ENCODE assay signal across 8 mouse cellular contexts in genomic region chr4:152086505-152087210, GRCm38 (mm10). TPM values are rescaled to one million over a fixed set of nuclear protein-coding genes. Genes with fewer than 3 reads are reported as not detected.
DNase-seq lines count a peak whose midpoint lies in the region; ATAC-seq and TF ChIP-seq lines count a peak whose summit lies in the region.

No protein-coding gene starts in this region.

- peak overlapping the region; percentile 75 for H3K9ac ChIP-seq in lung, embryonic 14.5 days

- DNase-seq in left cerebral cortex, adult 18-20 months (ENCODE audit: low spot score in 2 of 2), result peak; percentile 52 to 68
- DNase-seq in left cerebral cortex, postnatal 4 days, result no peak
- peak; percentile 86 for DNase-seq in heart, embryonic 10.5 days (ENCODE audit: low spot score)
- peak; percentile 64 for DNase-seq in kidney, adult 9 months
- DNase-seq in lung, embryonic 14.5 days, result peak; percentile 71
- DNase-seq in ovary, postnatal 14 days (ENCODE audit: low spot score), result peak; percentile 55
- DNase-seq in urinary bladder, adult 2 months (ENCODE audit: low spot score), result peak; percentile 67

- peak; percentile 88 for ATAC-seq in lung, embryonic 14.5 days (ENCODE audit: insufficient read depth)

- peak overlapping the region; percentile 80 for H3K4me2 ChIP-seq in lung, embryonic 14.5 days

- under 1% methylated on average over 77 of the region's 92 CpGs for WGBS in heart, embryonic 10.5 days
- whole genome bisulfite sequencing in lung, embryonic 14.5 days, result under 1% methylated on average over 59 of the region's 92 CpGs

- peaks cover 33% of the 10 kb centered on the region for H3K27me3 ChIP-seq in heart, embryonic 10.5 days (ENCODE audit: insufficient read depth, poor library complexity, severe bottlenecking)
- H3K27me3 ChIP-seq in lung, embryonic 14.5 days (ENCODE audit: insufficient read depth, low read length), result no peaks in the 10 kb centered on the region

- H3K4me1 ChIP-seq in cortical plate, adult 2 months (ENCODE audit: control insufficient read depth, insufficient read depth, low read length), result peaks cover 5% of the 10 kb centered on the region; the same call in 1 of the 2 replicates
- peaks cover 26% of the 10 kb centered on the region for H3K4me1 ChIP-seq in heart, embryonic 10.5 days
- peaks cover 12% of the 10 kb centered on the region; the same call in 1 of the 2 replicates for H3K4me1 ChIP-seq in lung, embryonic 14.5 days (ENCODE audit: insufficient read depth)

- peak overlapping the region; percentile 97 for H3K27ac ChIP-seq in cortical plate, adult 2 months (ENCODE audit: insufficient read depth, low read length)
- H3K27ac ChIP-seq in heart, embryonic 10.5 days, result peak overlapping the region; percentile 91
- peak overlapping the region; percentile 42; the same call in 1 of the 2 replicates for H3K27ac ChIP-seq in lung, embryonic 14.5 days (ENCODE audit: low read depth)

- H3K4me3 ChIP-seq in cortical plate, adult 2 months (ENCODE audit: insufficient read depth, low read length), result peak overlapping the region; percentile 94
- peak overlapping the region; percentile 91 for H3K4me3 ChIP-seq in heart, embryonic 10.5 days
- H3K4me3 ChIP-seq in lung, embryonic 14.5 days (ENCODE audit: low read depth, low read length), result peak overlapping the region; percentile 81

- intact Hi-C loops in left cerebral cortex, postnatal 4 days (cut with DNase I), result no loop called here

- TF ChIP-seq CTCF in cortical plate, adult 2 months (IDR thresholded peaks at IDR 0.05; ENCODE audit: extremely low read depth, insufficient read depth, low read length), result no peak
- TF ChIP-seq CTCF in lung, embryonic 14.5 days (IDR thresholded peaks at IDR 0.05; ENCODE audit: low read depth), result no peak

- no peaks in the 10 kb centered on the region for H3K9me3 ChIP-seq in heart, embryonic 10.5 days
- no peaks in the 10 kb centered on the region for H3K9me3 ChIP-seq in lung, embryonic 14.5 days (ENCODE audit: low read depth, low read length)

- no peak for TF ChIP-seq POLR2A in cortical plate, adult 2 months (IDR thresholded peaks at IDR 0.05; ENCODE audit: extremely low read depth, insufficient read depth, low read length)

- H3K36me3 ChIP-seq in heart, embryonic 10.5 days, result no peaks in the 10 kb centered on the region
- 0 out of 2 replicates have a peak, but pooled peaks cover 4% of the 10 kb centered on the region for H3K36me3 ChIP-seq in lung, embryonic 14.5 days (ENCODE audit: insufficient read depth)

RNA-seq across cellular contexts. Expression of gene Plekhg5, which starts 14.4 kb away (rescaled TPM):
- 10 to 100 TPM; 80.0 to 91.9 TPM for total RNA-seq in left cerebral cortex, adult 18-20 months (2021)
- total RNA-seq in left cerebral cortex, postnatal 4 days (2021), result 10 to 100 TPM; 21.2 to 25.7 TPM
- 59.9 and 72.3 TPM in 2 replicates for polyA plus RNA-seq in cortical plate, adult 2 months (2012; rRNA removed)
- 10.1 and 10.2 TPM in 2 replicates for polyA plus RNA-seq in heart, embryonic 10.5 days (2016; fragmentation: Nextera tagmentation; extraction: Ambion mirVana)
- polyA plus RNA-seq in lung, embryonic 14.5 days (2014; fragmentation: Nextera tagmentation; extraction: Ambion mirVana), result 13.5 and 18.5 TPM in 2 replicates
- 13.2 and 14.6 TPM in 2 replicates for polyA plus RNA-seq in urinary bladder, adult 2 months (2012; rRNA removed)

RNA-seq across cellular contexts. Expression of gene Tnfrsf25, which starts 29.1 kb away (rescaled TPM):
- 10 to 100 TPM; 19.0 to 20.7 TPM for total RNA-seq in left cerebral cortex, adult 18-20 months (2021)
- 1 to 10 TPM; 2.3 to 2.6 TPM for total RNA-seq in left cerebral cortex, postnatal 4 days (2021)
- polyA plus RNA-seq in cortical plate, adult 2 months (2012; rRNA removed), result 12.7 and 14.7 TPM in 2 replicates
- polyA plus RNA-seq in heart, embryonic 10.5 days (2016; fragmentation: Nextera tagmentation; extraction: Ambion mirVana), result 0.90 and 1.3 TPM in 2 replicates
- polyA plus RNA-seq in lung, embryonic 14.5 days (2014; fragmentation: Nextera tagmentation; extraction: Ambion mirVana), result 0.75 and 0.77 TPM in 2 replicates
- 3.7 TPM in 2 replicates for polyA plus RNA-seq in urinary bladder, adult 2 months (2012; rRNA removed)

RNA-seq across cellular contexts. Expression of gene Nol9, which starts 47.5 kb away (rescaled TPM):
- 10 to 100 TPM; 16.4 to 19.2 TPM for total RNA-seq in left cerebral cortex, adult 18-20 months (2021)
- 10 to 100 TPM; 32.0 to 33.1 TPM for total RNA-seq in left cerebral cortex, postnatal 4 days (2021)
- polyA plus RNA-seq in cortical plate, adult 2 months (2012; rRNA removed), result 16.7 and 17.1 TPM in 2 replicates
- polyA plus RNA-seq in heart, embryonic 10.5 days (2016; fragmentation: Nextera tagmentation; extraction: Ambion mirVana), result 26.5 and 36.9 TPM in 2 replicates
- polyA plus RNA-seq in lung, embryonic 14.5 days (2014; fragmentation: Nextera tagmentation; extraction: Ambion mirVana), result 38.9 and 42.9 TPM in 2 replicates
- polyA plus RNA-seq in urinary bladder, adult 2 months (2012; rRNA removed), result 11.3 and 13.0 TPM in 2 replicates

RNA-seq across cellular contexts. Expression of gene Tas1r1, which starts 48.3 kb away (rescaled TPM):
- under 1 TPM; 0.49 to 0.68 TPM for total RNA-seq in left cerebral cortex, adult 18-20 months (2021)
- total RNA-seq in left cerebral cortex, postnatal 4 days (2021), result under 1 TPM; 0.56 to 0.83 TPM
- polyA plus RNA-seq in cortical plate, adult 2 months (2012; rRNA removed), result 0.23 and 0.53 TPM in 2 replicates
- polyA plus RNA-seq in heart, embryonic 10.5 days (2016; fragmentation: Nextera tagmentation; extraction: Ambion mirVana), result 0.11 and 0.19 TPM in 2 replicates
- polyA plus RNA-seq in lung, embryonic 14.5 days (2014; fragmentation: Nextera tagmentation; extraction: Ambion mirVana), result 0.23 and 0.30 TPM in 2 replicates
- 0.04 and 0.10 TPM in 2 replicates for polyA plus RNA-seq in urinary bladder, adult 2 months (2012; rRNA removed)

RNA-seq across cellular contexts. Expression of gene Zbtb48, which starts 59.2 kb away (rescaled TPM):
- 10 to 100 TPM; 12.3 to 12.7 TPM for total RNA-seq in left cerebral cortex, adult 18-20 months (2021)
- 10 to 100 TPM; 17.4 to 17.6 TPM for total RNA-seq in left cerebral cortex, postnatal 4 days (2021)
- polyA plus RNA-seq in cortical plate, adult 2 months (2012; rRNA removed), result 13.7 and 19.1 TPM in 2 replicates
- polyA plus RNA-seq in heart, embryonic 10.5 days (2016; fragmentation: Nextera tagmentation; extraction: Ambion mirVana), result 16.6 and 21.0 TPM in 2 replicates
- polyA plus RNA-seq in lung, embryonic 14.5 days (2014; fragmentation: Nextera tagmentation; extraction: Ambion mirVana), result 22.7 and 26.8 TPM in 2 replicates
- 13.5 and 16.0 TPM in 2 replicates for polyA plus RNA-seq in urinary bladder, adult 2 months (2012; rRNA removed)

Comparison
In these comparisons a context has a peak if more than half of its experiments do, and no peak if none do; other contexts are left out.
1. H3K27ac ChIP-seq: peak in every context shown above with its lines; median percentile 97 in cortical plate, adult 2 months; 91 in heart, embryonic 10.5 days; 42 in lung, embryonic 14.5 days.